Mouse (Mus musculus): ENCODE results near the gene Csrp1.

- TF ChIP-seq CTCF (IDR thresholded peaks at IDR 0.05; ENCODE audit: control insufficient read depth, insufficient read depth, insufficient replicate concordance, low read depth, low read length) (no peak), POLR2A (IDR thresholded peaks at IDR 0.05; ENCODE audit: control insufficient read depth, low read depth, low read length) (no peak)
Measured at GRCm38 (mm10) chr1:135761728-135762127, 41.9 kb downstream of the Csrp1 start.

Measured in testis, adult 2 months (tissue).